Mouse (Mus musculus) midbrain, postnatal 0 days (tissue): ENCODE data around the gene B3gnt9. TPM values are rescaled to one million over a fixed set of nuclear protein-coding genes. Genes with fewer than 3 reads are reported as not detected.

Experiments used
- ATAC-seq: fragments of 200-750 bp; cut with Nextera tagmentation; 2 replicates; pipeline ENCODE4 v1.8.0; 2017; ENCODE audit warnings: moderate number of reproducible peaks, mild to moderate bottlenecking, moderate TSS enrichment, moderate library complexity; ENCODE audit not compliant: low FRiP score
- DNase-seq: peaks from one replicate; pipeline ENCODE4 v3.0.0-alpha.2; 2015; ENCODE audit warnings: low spot score
- H3K27ac ChIP-seq: fragments of 300-500 bp; sonication (generic); 2 replicates; pipeline ENCODE4 v1.5.1; 2014; ENCODE audit warnings: low read depth, mild to moderate bottlenecking, low read length, mixed read lengths
- H3K27me3 ChIP-seq: fragments of 300-500 bp; sonication (generic); 2 replicates; pipeline ENCODE4 v1.6.1; 2014; ENCODE audit warnings: low read length, control low read depth, mixed read lengths; ENCODE audit not compliant: insufficient read depth
- H3K36me3 ChIP-seq: fragments of 300-500 bp; sonication (generic); 2 replicates; pipeline ENCODE4 v1.6.1; 2014; ENCODE audit warnings: low read length, control low read depth, mixed read lengths; ENCODE audit not compliant: insufficient read depth
- H3K4me1 ChIP-seq: fragments of 300-500 bp; sonication (generic); 2 replicates; pipeline ENCODE4 v1.6.1; 2014; ENCODE audit warnings: mild to moderate bottlenecking, control low read depth, antibody characterized with exemption, low read length, mixed read lengths; ENCODE audit not compliant: insufficient read depth
- H3K4me2 ChIP-seq: fragments of 300-500 bp; sonication (generic); 2 replicates; pipeline ENCODE4 v1.6.1; 2014; ENCODE audit warnings: low read depth, mild to moderate bottlenecking, low read length, mixed read lengths; ENCODE audit not compliant: poor library complexity, severe bottlenecking
- H3K4me3 ChIP-seq: fragments of 300-500 bp; sonication (generic); 2 replicates; pipeline ENCODE4 v1.5.1; 2014; ENCODE audit warnings: low read depth, mild to moderate bottlenecking, low read length, moderate library complexity
- H3K9ac ChIP-seq: fragments of 300-500 bp; sonication (generic); replicated peaks from 2 replicates; pipeline ENCODE4 v1.6.1; 2014; ENCODE audit warnings: mild to moderate bottlenecking, low read length, moderate library complexity, mixed read lengths; ENCODE audit not compliant: poor library complexity, severe bottlenecking
- H3K9me3 ChIP-seq: fragments of 300-500 bp; sonication (generic); 2 replicates; pipeline ENCODE4 v1.6.1; 2016; ENCODE audit warnings: low read length, control low read depth
- CTCF ChIP-seq: IDR thresholded peaks from 2 replicates; pipeline ENCODE4 v1.5.1; 2016; ENCODE audit warnings: antibody characterized with exemption, mild to moderate bottlenecking
- whole genome bisulfite sequencing: fragments of 180-500 bp; shearing (Covaris S2); extraction: QIAGEN DNeasy Blood & Tissue Kit; methylation state at CpG from one replicate; pipeline ENCODE4 v1.1.7; 2014; 5-methylcytosine and 5-hydroxymethylcytosine counted together
- polyA plus RNA-seq: library from polyadenylated mRNA; unstranded; fragments of >200 nt; fragmentation: Nextera tagmentation; extraction: Ambion mirVana; gene quantifications from 2 replicates; pipeline ENCODE4 v1.2.1, GENCODE M21; 2015
- total RNA-seq: library from RNA; depleted of rRNA; stranded (reverse); fragments of >200 nt; gene quantifications from 2 replicates; pipeline ENCODE4 v1.2.3, GENCODE M21; 2014; rRNA removed

The B3gnt9 gene
- total and polyA plus RNA-seq, 2 experiments from 2014 or later, result 9.5 to 14.2 TPM

DNA sequence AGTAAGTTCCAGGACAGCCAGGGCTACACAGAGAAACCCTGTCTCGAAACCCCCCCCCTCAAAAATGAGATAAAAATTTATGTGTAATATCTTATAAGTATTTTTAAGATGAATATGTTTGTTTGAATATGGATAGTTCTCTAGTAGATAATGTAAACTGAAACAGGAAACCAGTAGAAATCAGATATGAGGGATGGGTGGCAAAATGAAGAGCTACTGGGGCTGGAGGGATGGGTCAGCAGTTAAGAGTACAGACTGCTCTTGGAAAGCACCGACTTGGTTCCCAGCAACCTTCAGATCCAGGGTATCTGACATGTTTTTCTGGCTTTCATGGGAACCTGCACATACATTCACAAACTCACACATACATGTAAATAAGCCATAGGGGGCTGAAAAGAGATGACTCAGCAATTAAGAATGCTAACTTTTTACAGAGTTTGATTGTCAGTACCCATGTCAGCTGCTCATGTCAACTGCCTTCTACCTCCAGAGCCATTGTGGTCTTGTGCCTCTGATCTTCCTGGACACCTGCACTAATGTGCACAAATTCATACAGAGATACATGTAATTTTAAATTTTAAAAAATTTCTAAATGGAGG is 47.2 kb downstream of the B3gnt9 start:
- Histone ChIP-seq H3K27me3 (no peaks in the 10 kb centered on the region), H3K9me3 (no peaks in the 10 kb centered on the region), H3K4me2 (no peak overlapping the region), H3K4me1 (no peaks in the 10 kb centered on the region), H3K4me3 (no peak overlapping the region), H3K27ac (no peak overlapping the region), H3K36me3 (no peaks in the 10 kb centered on the region; the same call in 1 of the 2 replicates), H3K9ac (no peak overlapping the region)
- ATAC-seq (no peak), DNase-seq (no peak)
- whole genome bisulfite sequencing, result 98% methylated on average over 2 of the region's 2 CpGs
- TF ChIP-seq CTCF, result no peak

DNA sequence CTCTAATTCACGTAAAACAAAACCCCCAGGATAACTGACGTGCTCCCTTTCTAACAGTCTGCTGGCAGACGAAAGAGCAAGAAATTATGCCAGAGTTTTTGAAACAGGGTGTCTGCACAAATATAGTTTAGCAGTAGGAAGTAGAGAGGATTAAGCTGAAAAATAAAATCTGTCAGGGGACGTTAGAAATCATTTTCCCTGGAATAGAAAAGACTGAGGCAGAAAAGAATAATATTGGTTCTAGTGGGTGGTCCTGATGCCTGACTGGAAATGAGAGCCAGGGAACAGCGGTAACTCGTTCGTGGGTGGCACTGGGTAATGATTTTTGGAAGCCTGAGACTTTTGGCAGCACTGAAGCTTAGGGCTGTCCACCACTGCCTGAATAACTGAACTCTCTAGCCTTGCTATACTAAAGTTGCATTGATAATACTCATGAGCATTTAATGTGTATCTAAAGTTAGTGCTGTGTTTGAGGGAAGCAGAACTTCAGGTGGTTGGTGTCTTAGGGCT is 48.1 kb downstream of the B3gnt9 start:
- TF ChIP-seq CTCF, result no peak
- H3K9ac ChIP-seq, result no peak overlapping the region
- H3K4me3 ChIP-seq, result no peak overlapping the region
- no peak overlapping the region for H3K4me2 ChIP-seq
- WGBS, result 60% methylated on average over 7 of the region's 7 CpGs
- no peaks in the 10 kb centered on the region; the same call in 1 of the 2 replicates for H3K36me3 ChIP-seq
- no peaks in the 10 kb centered on the region for H3K9me3 ChIP-seq
- H3K4me1 ChIP-seq, result no peaks in the 10 kb centered on the region
- ATAC-seq, result no peak; the same call in 1 of the 2 replicates
- no peaks in the 10 kb centered on the region for H3K27me3 ChIP-seq
- DNase-seq, result peak; percentile 50
- H3K27ac ChIP-seq, result no peak overlapping the region

DNA sequence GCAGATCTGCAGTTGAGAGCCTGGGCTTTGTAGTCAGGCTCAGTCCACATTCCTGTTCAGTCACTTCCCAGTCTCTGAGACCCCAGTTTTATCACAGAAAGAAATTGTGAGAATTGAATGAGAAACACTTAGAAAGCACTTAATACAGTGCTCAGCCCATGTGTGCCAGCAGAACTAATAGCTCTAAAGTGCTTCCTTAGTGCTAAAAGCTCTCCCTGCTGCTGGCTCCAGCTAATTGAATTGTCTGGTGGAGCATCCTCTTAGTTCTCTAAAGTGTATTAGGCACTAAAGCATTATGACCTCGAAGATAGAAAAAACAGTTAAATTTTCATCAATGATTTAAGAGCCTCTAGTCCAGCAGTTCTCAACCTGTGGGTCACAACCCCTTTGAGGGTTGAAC is 49.2 kb downstream of the B3gnt9 start:
- WGBS, result 96% methylated on average over 1 of the region's 1 CpGs
- Histone ChIP-seq H3K4me2 (no peak overlapping the region), H3K4me1 (no peaks in the 10 kb centered on the region), H3K27me3 (no peaks in the 10 kb centered on the region), H3K9me3 (no peaks in the 10 kb centered on the region), H3K27ac (no peak overlapping the region), H3K36me3 (no peaks in the 10 kb centered on the region; the same call in 1 of the 2 replicates), H3K4me3 (no peak overlapping the region), H3K9ac (no peak overlapping the region)
- no peak for TF ChIP-seq CTCF
- no peak for ATAC-seq
- peak; percentile 28 for DNase-seq

Other genes with a start within 250 kb of the B3gnt9 start
- gene Ces3a, start 206.6 kb downstream of the B3gnt9 start, total RNA-seq, result not detected in 2 replicates
- gene Ces3a, start 206.6 kb downstream of the B3gnt9 start, polyA plus RNA-seq, result not detected in 2 replicates
- gene Ces3b, start 171.4 kb downstream of the B3gnt9 start, total RNA-seq, result not detected in 2 replicates
- gene Ces3b, start 171.4 kb downstream of the B3gnt9 start, polyA plus RNA-seq, result not detected in 2 replicates
- gene Ces4a, start 123.4 kb downstream of the B3gnt9 start, total RNA-seq, result not detected in 2 replicates
- gene Ces4a, start 123.4 kb downstream of the B3gnt9 start, polyA plus RNA-seq, result 0.06 TPM in 1 of 2 replicates, not detected in the other
- 43.9 and 46.1 TPM in 2 replicates for gene Cbfb, start 84.5 kb downstream of the B3gnt9 start, total RNA-seq
- gene Cbfb, start 84.5 kb downstream of the B3gnt9 start, polyA plus RNA-seq, result 16.2 and 17.5 TPM in 2 replicates
- gene D230025D16Rik, start 30.0 kb downstream of the B3gnt9 start, total RNA-seq, result 33.6 and 36.7 TPM in 2 replicates
- 24.6 and 28.3 TPM in 2 replicates for gene D230025D16Rik, start 30.0 kb downstream of the B3gnt9 start, polyA plus RNA-seq
- 7.5 and 8.3 TPM in 2 replicates for gene Tradd, start 9.5 kb upstream of the B3gnt9 start, total RNA-seq
- 7.4 and 8.0 TPM in 2 replicates for gene Tradd, start 9.5 kb upstream of the B3gnt9 start, polyA plus RNA-seq
- 0.52 and 0.77 TPM in 2 replicates for gene Fbxl8, start 9.5 kb upstream of the B3gnt9 start, total RNA-seq
- 0.83 and 0.85 TPM in 2 replicates for gene Fbxl8, start 9.5 kb upstream of the B3gnt9 start, polyA plus RNA-seq
- 0.33 TPM in 1 of 2 replicates, not detected in the other for gene Hsf4, start 14.6 kb upstream of the B3gnt9 start, total RNA-seq
- gene Hsf4, start 14.6 kb upstream of the B3gnt9 start, polyA plus RNA-seq, result 0.43 and 0.59 TPM in 2 replicates
- gene Nol3, start 21.0 kb upstream of the B3gnt9 start, total RNA-seq, result 2.0 and 2.3 TPM in 2 replicates
- gene Nol3, start 21.0 kb upstream of the B3gnt9 start, polyA plus RNA-seq, result 6.5 and 8.1 TPM in 2 replicates
- gene 4931428F04Rik, start 34.7 kb upstream of the B3gnt9 start, total RNA-seq, result 63.6 and 79.2 TPM in 2 replicates
- 131 and 132 TPM in 2 replicates for gene 4931428F04Rik, start 34.7 kb upstream of the B3gnt9 start, polyA plus RNA-seq
- 2.0 and 5.1 TPM in 2 replicates for gene Exoc3l, start 40.9 kb upstream of the B3gnt9 start, total RNA-seq
- gene Exoc3l, start 40.9 kb upstream of the B3gnt9 start, polyA plus RNA-seq, result 6.8 and 6.9 TPM in 2 replicates
- 28.2 and 35.7 TPM in 2 replicates for gene E2f4, start 42.5 kb upstream of the B3gnt9 start, total RNA-seq
- gene E2f4, start 42.5 kb upstream of the B3gnt9 start, polyA plus RNA-seq, result 29.1 and 29.3 TPM in 2 replicates
- gene Elmo3, start 50.4 kb upstream of the B3gnt9 start, total RNA-seq, result 0.71 and 1.3 TPM in 2 replicates
- gene Elmo3, start 50.4 kb upstream of the B3gnt9 start, polyA plus RNA-seq, result 0.81 and 1.3 TPM in 2 replicates
- gene Lrrc29, start 71.1 kb upstream of the B3gnt9 start, total RNA-seq, result 2.5 and 4.5 TPM in 2 replicates
- 2.1 and 2.4 TPM in 2 replicates for gene Lrrc29, start 71.1 kb upstream of the B3gnt9 start, polyA plus RNA-seq
- gene Tmem208, start 71.2 kb upstream of the B3gnt9 start, total RNA-seq, result 81.3 and 88.4 TPM in 2 replicates
- gene Tmem208, start 71.2 kb upstream of the B3gnt9 start, polyA plus RNA-seq, result 129 and 152 TPM in 2 replicates
- 3.8 and 4.4 TPM in 2 replicates for gene Fhod1, start 92.8 kb upstream of the B3gnt9 start, total RNA-seq
- gene Fhod1, start 92.8 kb upstream of the B3gnt9 start, polyA plus RNA-seq, result 0.48 and 0.56 TPM in 2 replicates
- 28.3 and 28.4 TPM in 2 replicates for gene Slc9a5, start 93.7 kb upstream of the B3gnt9 start, total RNA-seq
- gene Slc9a5, start 93.7 kb upstream of the B3gnt9 start, polyA plus RNA-seq, result 12.8 and 14.4 TPM in 2 replicates
- gene Plekhg4, start 118.1 kb upstream of the B3gnt9 start, total RNA-seq, result 6.3 and 8.7 TPM in 2 replicates
- 1.7 and 2.5 TPM in 2 replicates for gene Plekhg4, start 118.1 kb upstream of the B3gnt9 start, polyA plus RNA-seq
- gene Kctd19, start 158.3 kb upstream of the B3gnt9 start, total RNA-seq, result 0.09 and 0.16 TPM in 2 replicates
- 0.27 TPM in 2 replicates for gene Kctd19, start 158.3 kb upstream of the B3gnt9 start, polyA plus RNA-seq
- gene Lrrc36, start 158.4 kb upstream of the B3gnt9 start, total RNA-seq, result 0.28 and 0.93 TPM in 2 replicates
- gene Lrrc36, start 158.4 kb upstream of the B3gnt9 start, polyA plus RNA-seq, result 0.86 and 0.99 TPM in 2 replicates
- 75.0 and 82.8 TPM in 2 replicates for gene Tppp3, start 216.4 kb upstream of the B3gnt9 start, total RNA-seq
- gene Tppp3, start 216.4 kb upstream of the B3gnt9 start, polyA plus RNA-seq, result 159 and 164 TPM in 2 replicates
- gene Zdhhc1, start 241.7 kb upstream of the B3gnt9 start, total RNA-seq, result 32.9 and 47.2 TPM in 2 replicates
- gene Zdhhc1, start 241.7 kb upstream of the B3gnt9 start, polyA plus RNA-seq, result 27.3 and 27.9 TPM in 2 replicates